Mouse (Mus musculus): ENCODE measurements around the gene Fto. TPM values are rescaled to one million over a fixed set of nuclear protein-coding genes. Genes with fewer than 3 reads are reported as not detected.

Gene Fto
- total RNA-seq, 1 experiment from 2014 or later: 36.0 TPM

DNA sequence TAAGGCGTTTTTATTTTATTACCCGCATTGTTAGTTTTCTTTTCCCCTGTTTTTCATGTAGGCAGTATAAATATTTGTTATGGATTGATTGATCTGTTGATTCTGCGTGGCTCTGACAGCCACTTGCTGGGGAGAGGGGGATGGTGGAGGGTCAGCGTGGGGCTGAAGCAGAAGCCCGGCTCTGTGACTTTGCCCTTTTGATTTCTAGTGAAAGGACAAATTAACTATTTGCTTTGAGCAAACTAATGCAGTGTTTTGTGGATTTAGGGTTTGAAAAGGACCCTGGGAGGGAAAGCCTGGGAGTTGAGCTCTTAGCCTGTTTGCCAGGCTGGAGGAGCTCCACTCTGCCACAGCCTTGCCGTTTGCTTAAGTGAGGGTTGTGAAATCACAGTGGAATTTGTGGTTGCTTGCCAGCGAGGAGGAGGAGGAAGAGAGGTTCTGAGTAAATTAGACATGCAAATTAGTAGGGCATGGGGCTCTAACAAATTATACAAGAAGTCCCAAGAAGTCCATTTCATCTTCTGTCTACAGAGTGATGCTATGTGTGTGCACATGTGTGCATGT is 68.3 kb downstream of the Fto start:
- peak; percentile 77 for ATAC-seq (replicated peaks; ENCODE audit: low read depth, poor library complexity, severe bottlenecking)

DNA sequence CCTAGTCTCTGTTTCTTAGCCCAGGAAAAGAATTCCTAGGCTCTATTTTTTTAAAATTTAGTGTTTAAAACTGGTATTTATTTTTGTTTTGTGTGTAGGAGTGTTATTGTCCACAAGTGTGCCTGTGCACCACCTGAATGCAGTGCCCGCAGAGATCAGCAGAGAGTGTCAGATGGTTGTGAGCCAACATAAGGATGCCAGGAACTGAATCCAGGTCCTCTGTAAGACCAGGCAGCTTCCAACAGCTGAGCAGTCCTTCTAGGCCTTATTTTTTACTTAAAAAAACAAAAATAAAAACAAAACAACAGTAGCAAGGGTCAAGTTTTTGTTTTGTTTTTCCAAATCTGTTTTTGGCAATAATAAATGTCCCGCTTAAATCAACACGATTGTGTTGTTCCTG is 69.9 kb downstream of the Fto start:
- no peak for ATAC-seq (replicated peaks; ENCODE audit: low read depth, poor library complexity, severe bottlenecking)

DNA sequence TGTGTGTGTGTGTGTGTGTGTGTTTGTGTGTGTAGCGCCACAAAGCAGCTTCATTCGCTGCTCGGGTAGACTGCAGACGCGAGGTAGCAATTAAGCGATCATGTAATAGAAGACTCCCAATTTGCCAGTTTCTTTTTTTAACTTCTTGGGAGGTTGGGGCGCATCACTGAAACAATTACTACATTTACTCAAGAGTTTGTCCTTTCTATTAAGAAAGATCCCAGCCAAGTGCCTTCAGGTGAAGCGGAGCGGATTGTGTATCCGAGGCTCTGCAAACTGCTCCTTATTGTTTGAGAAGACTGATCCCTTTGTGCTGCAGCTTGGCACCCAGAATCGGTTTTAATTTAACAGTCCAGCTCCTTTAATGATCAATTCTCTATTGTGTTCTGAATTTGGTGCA is 70.5 kb downstream of the Fto start:
- ATAC-seq (replicated peaks; ENCODE audit: low read depth, poor library complexity, severe bottlenecking): no peak

DNA sequence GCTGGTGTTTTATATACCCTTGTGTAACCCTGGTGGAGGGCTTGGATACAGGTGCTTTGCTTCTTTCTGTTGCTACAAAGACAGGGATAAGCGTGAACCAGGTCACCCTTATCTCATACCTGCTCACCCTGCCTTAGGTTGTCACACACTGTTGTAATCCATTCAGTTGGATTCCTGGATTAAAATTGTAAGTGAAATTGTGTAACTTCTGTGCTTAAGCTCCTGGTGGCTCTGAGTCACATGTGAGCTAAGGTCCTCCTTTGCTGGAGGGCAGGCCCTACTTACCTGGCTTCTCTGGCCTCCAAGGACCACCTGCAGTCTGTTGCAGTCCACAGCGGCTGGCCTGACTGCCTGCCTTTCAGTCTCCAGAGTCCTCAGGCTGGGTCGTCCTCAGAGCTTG is 71.1 kb downstream of the Fto start:
- no peak for ATAC-seq (replicated peaks; ENCODE audit: low read depth, poor library complexity, severe bottlenecking)

DNA sequence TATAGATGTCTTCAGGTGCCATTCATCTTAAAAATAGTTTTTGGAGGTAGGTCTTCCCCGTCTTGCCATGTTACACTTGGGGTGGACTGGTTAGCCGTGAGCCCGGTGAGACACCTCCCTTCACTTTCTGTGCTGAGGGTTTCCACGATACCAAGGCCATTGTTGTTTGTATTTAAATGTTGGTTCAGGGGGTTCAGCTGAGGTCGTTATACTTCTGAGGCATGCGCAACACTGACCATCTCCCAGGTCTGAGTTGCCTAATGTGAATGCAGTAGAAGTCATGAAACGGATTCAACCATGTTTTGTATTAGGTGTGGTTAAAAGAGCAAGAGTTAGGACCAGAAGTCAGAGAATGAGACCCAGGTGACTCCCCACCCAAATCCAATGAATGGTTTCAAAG is 72.5 kb downstream of the Fto start:
- no peak for ATAC-seq (replicated peaks; ENCODE audit: low read depth, poor library complexity, severe bottlenecking)

DNA sequence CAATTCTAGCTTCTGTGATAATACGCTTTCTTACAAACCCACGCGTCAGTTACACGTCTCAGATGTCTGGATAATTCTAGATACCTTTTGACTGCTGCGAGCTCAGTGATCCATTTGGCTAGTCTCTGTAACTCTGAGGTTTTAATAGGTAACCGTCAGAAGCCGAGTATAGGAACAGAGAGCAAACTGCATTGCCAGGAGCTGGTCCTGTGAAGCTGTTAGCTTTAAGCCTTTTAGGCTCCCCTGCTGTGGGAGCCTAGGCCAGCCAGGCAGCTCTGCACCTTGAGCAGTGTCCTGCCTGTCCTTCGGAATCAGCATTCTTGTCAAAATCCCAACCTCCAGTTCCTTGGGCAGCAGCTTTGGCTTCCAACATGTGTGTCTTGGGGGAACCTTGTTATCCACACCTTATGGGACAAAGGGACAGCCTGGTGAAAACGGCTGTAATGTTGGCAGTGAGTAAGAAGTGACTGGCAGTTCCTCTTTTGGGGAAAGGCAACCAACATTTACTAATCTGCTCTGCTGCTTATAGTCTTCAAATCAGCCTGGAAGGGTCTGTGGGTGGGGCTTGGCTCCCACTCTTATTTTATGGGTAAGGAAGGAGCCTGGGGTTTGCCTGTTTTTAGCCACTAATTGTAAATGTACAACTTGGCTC is 77.2 kb downstream of the Fto start:
- peak; percentile 91 for ATAC-seq (replicated peaks; ENCODE audit: low read depth, poor library complexity, severe bottlenecking)

DNA sequence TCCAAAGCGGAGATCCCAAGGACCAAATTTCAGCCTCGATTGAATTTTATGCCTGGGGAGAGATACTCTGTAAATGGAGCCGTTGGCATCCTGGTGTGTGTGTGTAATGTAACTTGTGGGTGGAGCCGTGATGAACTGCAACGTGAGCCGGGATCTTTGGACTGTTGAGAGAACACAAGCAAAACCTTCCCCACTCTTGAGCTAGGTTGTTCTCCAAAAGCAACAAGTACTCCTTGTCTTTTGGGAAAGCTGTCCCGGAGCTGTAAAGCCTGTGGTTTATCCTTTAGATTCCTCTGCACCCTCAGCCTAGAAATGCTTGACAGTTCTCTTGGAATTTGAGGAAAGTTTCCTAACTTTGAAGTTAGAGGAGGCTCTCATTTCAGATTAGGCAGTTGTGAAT is 78.9 kb downstream of the Fto start:
- no peak for ATAC-seq (replicated peaks; ENCODE audit: low read depth, poor library complexity, severe bottlenecking)

DNA sequence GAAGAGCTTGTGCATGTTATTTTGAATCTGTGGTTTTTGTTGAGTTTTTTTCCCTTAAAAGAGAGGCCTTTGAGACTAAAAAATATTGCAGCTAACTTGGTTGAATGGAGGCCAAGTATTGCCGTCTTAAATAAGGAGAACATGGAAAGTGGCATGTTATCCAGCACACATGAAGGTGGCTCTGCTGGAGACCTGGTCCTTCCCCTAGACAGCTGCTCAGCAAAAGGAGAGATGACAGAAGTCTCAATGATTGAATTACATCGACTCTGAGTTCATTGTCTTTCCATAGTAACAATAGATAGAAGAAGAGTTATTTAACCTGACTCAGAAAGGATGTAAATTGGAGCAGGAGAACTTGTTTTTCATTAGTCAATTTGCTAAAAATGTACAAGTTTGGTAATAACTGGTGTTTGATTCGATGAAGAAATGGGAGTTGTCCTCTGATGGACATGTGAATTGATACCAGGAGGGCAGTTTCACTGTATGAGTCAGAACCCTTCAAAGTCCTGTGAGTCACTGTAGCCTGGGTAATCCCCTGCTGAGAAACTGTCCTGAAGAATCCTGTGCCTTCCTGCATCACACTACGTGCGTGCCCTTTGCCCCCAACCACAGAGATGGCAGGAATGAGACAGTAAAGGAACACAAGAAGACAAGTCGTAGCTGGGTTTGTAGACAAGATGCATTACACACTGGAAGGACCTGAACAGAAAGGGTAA is 82.2 kb downstream of the Fto start:
- ATAC-seq (replicated peaks; ENCODE audit: low read depth, poor library complexity, severe bottlenecking): peak; percentile 50; the same call in 1 of the 2 replicates

DNA sequence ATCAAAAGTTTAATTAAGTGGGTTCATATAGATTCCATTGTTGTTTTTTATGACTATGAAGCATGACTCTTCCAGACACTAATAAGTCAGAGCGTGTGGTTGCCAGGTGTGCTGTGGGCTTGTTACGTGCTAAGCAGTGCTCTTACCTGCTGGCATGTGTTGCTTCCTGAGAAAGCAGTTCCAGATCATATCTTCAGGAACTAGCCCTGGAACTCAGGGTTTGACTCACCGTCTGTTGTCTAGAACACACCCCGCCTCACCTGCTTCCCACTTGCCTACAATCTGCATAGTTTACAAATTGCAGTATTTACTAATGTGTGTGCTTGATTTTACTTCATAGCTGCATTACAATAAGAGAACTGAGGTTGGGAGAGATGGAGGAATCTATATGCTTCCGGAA is 84.7 kb downstream of the Fto start:
- ATAC-seq (replicated peaks; ENCODE audit: low read depth, poor library complexity, severe bottlenecking): no peak

DNA sequence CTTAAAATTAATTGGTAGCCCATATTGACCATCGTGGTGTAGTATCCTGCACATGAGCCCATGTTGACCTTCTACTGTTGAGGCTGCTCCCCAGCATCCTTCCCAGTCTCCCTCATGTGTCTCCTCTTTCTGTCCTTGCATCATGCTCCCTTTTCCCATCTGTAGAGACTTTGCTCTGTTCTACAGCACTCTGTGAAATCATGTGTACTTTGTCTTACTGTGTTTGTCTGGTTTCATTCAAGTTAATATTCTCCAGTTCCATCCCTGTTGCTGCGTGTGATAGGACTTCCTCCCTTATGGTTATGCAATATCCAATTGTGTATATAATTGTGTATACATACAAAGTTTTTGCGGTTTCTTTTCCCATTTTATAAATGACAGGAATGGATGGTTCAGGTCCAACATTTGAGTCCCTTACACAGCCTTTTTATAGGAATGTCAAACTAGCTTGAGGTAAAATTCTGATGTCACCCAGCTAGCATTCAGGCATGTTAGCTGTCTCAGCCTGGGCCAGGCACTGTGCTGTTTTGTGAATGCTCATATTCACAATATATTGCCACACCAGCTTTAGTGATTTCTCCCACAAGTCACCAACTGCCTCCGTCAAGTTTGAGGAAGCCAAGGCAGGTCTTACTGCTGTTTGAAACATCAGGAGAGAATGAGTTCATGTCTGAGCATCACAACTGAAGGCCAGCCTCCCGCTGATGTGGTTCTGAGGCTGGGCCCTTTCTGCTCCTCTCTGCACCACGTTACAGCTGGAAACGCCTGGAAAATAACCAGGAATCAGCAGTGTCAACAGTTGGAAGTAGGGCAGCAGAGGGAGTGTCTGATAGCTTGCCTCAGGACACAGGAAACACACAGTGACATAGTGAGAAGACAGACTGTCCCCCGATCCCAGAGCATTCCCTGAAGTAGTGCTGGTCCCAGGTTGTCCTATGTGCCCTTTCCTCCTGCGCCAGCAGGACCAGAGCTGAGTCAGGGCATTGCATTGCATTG is 90.0 kb downstream of the Fto start:
- no peak for ATAC-seq (replicated peaks; ENCODE audit: low read depth, poor library complexity, severe bottlenecking)

DNA sequence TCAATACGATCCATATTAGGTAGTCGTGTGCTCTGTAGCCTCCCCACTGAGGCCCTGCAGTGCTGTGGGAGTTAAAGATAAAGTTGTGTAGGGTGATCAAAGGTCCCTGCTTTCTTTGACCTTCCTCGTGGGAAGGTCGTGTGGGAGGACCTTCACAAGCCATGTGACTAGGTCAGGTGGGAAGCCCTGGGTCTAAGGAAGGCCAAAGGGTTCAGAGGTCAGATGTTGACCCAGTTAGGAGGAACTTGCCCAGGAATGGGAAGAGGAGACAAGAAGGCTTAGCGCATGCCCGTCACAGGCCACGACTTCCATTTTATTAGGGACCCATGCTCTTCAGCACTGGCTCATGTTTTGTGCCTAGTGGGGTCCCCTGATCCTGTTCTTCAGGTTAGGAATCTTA is 91.0 kb downstream of the Fto start:
- ATAC-seq (replicated peaks; ENCODE audit: low read depth, poor library complexity, severe bottlenecking): no peak

DNA sequence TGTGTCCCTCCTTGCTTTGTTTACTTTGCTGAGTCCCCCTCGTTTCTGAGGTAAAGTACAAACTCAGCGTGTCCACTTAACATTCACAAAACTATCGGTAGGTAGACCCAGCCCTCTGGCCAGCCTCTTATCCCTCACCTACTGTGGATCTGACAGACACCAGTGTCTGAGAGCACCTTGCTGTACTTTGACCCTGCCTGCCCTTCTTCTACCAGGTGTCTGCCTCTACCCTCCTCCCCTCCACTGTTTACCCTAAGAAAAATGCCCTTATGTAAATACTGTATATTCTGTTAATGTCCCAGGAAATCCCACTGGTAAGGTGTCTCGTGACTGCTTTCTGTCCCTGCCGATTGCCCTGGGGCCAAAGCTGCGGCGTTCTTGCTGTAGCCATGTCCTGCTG is 91.8 kb downstream of the Fto start:
- no peak for ATAC-seq (replicated peaks; ENCODE audit: low read depth, poor library complexity, severe bottlenecking)

DNA sequence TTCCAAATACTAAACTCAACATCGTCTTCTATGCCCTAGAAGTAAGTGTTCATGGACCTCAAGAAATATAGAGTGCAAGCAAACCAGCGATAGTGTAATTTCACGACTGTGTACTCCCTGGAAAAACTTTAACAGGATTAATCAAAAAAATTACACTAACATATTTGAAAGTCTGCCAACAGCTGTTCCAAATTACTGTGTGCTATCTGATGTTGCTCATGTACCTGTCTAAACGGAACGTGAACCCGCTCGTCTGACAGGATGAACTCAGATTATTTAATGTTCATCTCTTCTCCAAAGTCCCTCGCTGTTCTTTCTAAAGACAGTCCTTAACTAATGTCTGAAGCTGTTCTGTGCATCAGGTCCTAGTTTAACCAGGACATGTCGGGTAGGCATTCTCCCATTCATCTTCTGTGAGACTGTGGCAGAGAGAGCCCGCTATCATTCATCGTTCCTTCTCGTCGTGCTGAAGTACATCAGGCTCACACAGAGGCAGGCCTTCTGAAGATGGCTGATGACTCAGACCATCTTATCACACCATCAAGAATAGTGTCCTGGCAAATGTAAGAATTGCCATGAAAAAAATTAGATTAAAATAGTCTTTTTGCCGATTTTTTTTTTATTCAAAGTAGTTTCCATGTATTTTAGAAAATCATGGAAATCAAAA is 93.4 kb downstream of the Fto start:
- no peak for ATAC-seq (replicated peaks; ENCODE audit: low read depth, poor library complexity, severe bottlenecking)

DNA sequence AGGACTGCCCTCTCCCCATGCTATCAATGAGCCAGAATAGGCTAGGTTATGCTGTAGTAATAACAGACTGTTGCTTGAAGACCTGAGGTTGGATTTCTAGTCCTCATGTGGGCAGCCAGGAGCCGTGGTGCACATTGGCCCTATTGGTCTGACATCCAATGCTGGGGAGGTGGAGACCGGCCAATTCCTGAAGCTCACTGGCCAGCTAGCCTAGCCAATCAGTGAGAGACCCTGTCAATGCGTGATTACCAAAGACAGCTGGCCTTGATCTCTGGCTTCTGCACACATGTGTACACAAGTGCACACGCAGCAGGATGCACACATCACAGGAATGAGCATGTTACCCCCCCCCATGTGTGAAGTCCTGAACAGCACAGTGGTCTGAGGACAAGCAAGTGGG is 94.6 kb downstream of the Fto start:
- ATAC-seq (replicated peaks; ENCODE audit: low read depth, poor library complexity, severe bottlenecking): no peak

DNA sequence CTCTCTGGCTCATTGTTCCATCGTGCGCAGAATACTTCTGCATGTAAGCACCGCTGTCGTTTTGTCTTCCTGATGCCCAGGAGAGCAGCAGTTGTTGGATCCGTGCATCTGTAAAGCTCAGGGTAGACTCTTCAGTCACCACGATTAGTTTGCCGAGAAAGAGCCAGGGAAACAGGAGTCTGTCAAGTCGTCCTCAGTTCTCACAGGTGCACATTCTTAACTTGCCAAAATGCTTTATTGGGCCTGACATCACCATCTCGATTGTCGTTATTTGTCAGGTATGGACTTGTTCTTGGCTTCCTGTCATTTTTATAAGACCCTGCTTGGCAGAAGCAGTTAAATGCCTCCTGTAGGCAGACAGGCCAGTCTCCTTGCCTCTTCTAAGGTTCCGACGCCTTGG is 96.7 kb downstream of the Fto start:
- no peak for ATAC-seq (replicated peaks; ENCODE audit: low read depth, poor library complexity, severe bottlenecking)

DNA sequence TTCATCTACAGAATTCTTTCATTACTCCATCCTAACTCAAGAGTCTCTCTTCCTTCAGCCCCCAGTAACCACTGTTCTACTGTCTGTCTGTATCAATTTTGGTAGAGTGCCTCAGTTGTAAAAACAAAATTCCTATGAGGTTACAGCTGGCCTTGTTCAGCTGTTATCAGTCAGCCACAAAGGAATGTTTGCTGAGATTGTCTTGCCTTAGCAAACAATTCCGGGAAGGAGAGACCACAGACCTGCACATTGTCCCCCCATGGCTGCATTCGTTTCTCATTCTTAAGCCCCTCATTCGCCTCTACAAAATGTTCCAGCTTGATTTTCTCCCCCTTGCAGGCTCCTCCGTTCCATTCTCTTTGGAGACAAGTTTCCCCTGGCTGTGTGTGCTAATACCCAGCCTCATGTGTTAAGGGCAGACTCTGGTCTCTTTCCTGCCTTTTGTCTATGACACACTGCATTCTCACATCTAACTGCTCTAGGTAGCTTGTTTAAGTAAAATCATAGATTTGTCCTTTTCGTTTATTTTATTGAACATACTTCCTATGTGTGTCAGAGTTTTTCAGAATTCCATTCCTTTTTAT is 111.3 kb downstream of the Fto start:
- ATAC-seq (replicated peaks; ENCODE audit: low read depth, poor library complexity, severe bottlenecking): no peak

DNA sequence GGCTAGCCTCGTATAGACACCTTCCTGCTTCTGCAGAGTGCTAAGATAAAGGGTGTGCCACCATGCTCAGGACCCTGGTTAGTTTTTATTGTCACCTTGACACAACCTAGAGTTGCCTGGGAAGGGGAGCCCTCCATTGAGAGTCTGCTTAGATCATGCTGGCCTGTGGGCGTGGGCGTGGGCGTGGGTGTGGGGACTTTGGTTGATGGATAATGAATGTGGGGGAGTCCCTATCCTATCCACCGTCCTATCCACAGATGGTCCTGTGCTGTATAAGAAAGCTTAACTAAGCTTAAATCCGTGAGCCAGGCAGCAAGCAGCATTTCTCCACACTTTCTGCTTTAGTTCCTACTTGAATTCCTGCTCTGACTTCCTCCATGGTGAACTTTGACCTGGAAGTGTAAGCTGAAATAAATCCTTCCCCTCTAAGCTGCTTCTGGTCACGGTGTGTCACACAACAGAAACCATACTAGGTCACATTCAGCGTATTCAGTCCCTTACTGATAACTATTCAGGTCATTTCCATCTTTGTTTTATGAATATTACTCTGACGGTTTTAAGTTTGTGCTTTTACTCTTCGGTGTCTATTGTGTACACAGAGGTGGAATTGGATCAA is 112.0 kb downstream of the Fto start:
- ATAC-seq (replicated peaks; ENCODE audit: low read depth, poor library complexity, severe bottlenecking): no peak

DNA sequence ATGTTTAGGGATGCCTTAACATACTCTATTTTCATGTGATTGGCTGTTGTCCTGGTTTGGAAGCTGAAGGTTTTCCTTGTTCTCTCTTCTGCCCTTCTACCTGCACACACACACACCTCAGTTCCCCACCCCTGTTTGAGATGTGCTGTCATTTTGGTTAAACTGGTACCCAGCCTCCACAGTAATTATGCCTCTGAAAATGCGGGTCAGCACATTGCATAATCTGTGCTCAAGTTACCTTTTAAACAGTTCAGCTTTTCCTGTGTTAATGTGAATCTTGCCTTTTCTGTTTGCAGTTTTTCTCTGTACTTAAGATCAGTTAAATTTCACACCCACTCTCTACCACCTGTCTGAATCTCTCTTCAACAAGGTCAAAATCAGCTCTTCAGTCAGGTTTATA is 113.2 kb downstream of the Fto start:
- ATAC-seq (replicated peaks; ENCODE audit: low read depth, poor library complexity, severe bottlenecking): no peak

DNA sequence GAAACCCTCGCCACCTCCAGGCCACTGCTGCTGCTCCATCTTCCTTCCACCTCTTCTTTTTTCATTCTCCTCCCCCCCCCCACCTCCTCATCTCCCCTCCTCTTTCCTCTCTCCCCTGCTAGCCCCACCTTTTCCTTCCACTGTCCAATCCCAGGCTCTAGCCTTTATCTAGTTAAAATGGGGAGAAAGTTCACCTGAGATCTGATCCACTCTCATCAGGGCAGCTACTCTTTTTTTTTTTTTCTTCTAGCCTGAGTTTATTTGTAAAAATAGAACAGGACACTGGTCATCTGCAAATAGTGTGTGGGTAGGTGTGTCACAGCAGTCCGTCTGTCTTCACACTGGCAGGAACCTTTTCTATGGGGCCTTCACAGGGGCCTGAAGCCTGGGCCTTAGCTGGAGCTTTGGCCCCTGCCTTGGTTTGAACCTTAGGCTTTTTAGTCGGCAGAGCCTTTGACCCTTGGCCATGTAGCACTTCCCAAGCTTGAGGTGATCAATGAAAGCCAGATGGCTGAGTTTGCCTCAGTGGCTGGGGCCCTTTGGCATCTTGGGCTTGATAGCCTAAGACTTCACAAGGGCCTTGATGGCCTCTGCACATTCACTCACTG is 117.1 kb downstream of the Fto start:
- ATAC-seq (replicated peaks; ENCODE audit: low read depth, poor library complexity, severe bottlenecking): no peak
